Mouse (Mus musculus): ENCODE results near the gene Olfr397. TPM values are rescaled to one million over a fixed set of nuclear protein-coding genes. Genes with fewer than 3 reads are reported as not detected.

The Olfr397 gene
- not detected in 2 replicates for polyA plus RNA-seq (2012)

- H3K4me3 ChIP-seq (replicated peaks), result no peak within 1 kb of the TSS
- no peaks in the 10 kb centered on the region for H3K27me3 ChIP-seq (ENCODE audit: control insufficient read depth)
- H3K9me3 ChIP-seq (ENCODE audit: control insufficient read depth, low read length), result peaks cover 3% of the 10 kb centered on the region; the same call in 1 of the 2 replicates
- no peaks in the 10 kb centered on the region for H3K4me1 ChIP-seq (ENCODE audit: control insufficient read depth)
- TF ChIP-seq TAL1 (IDR thresholded peaks at IDR 0.05; ENCODE audit: low read length), result no peak
- TF ChIP-seq GATA1 (IDR thresholded peaks at IDR 0.05; ENCODE audit: low read length), result no peak
- no peaks in the 10 kb centered on the region for H3K36me3 ChIP-seq (ENCODE audit: control insufficient read depth)
Measured at GRCm38 (mm10) chr11:73960517-73960916, at the start of gene Olfr397. Olfr397 (plus strand) TSS chr11:73960817.

GRCm38 (mm10) chr11:73936377-73936776 lies 24.2 kb upstream of the Olfr397 start, which contains the start of gene Olfr23:
Olfr23 (plus strand) TSS chr11:73936677.
- no peak within 1 kb of the TSS for H3K4me3 ChIP-seq (replicated peaks)
- no peak for TF ChIP-seq TAL1 (IDR thresholded peaks at IDR 0.05; ENCODE audit: low read length)
- H3K4me1 ChIP-seq (ENCODE audit: control insufficient read depth), result no peaks in the 10 kb centered on the region
- no peaks in the 10 kb centered on the region for H3K27me3 ChIP-seq (ENCODE audit: control insufficient read depth)
- H3K36me3 ChIP-seq (ENCODE audit: control insufficient read depth), result no peaks in the 10 kb centered on the region
- H3K9me3 ChIP-seq (ENCODE audit: control insufficient read depth, low read length), result no peaks in the 10 kb centered on the region

- TF ChIP-seq TAL1 (IDR thresholded peaks at IDR 0.05; ENCODE audit: low read length) (no peak), GATA1 (IDR thresholded peaks at IDR 0.05; ENCODE audit: low read length) (no peak)
- H3K9me3 ChIP-seq (ENCODE audit: control insufficient read depth, low read length), result peaks cover 19% of the 10 kb centered on the region
- no peaks in the 10 kb centered on the region for H3K4me1 ChIP-seq (ENCODE audit: control insufficient read depth)
- H3K4me3 ChIP-seq (replicated peaks), result no peak within 1 kb of the TSS
- no peaks in the 10 kb centered on the region for H3K36me3 ChIP-seq (ENCODE audit: control insufficient read depth)
- H3K27me3 ChIP-seq (ENCODE audit: control insufficient read depth), result no peaks in the 10 kb centered on the region
Measured at GRCm38 (mm10) chr11:73990307-73990706, 29.7 kb downstream of the Olfr397 start, which contains the start of gene Olfr398. Olfr398 (minus strand) TSS chr11:73990407.

GRCm38 (mm10) chr11:73993115-73993514 lies 32.5 kb downstream of the Olfr397 start:
- H3K9me3 ChIP-seq (ENCODE audit: control insufficient read depth, low read length), result peaks cover 10% of the 10 kb centered on the region
- H3K27me3 ChIP-seq (ENCODE audit: control insufficient read depth), result no peaks in the 10 kb centered on the region
- no peak overlapping the region for H3K4me3 ChIP-seq (replicated peaks)
- no peaks in the 10 kb centered on the region for H3K36me3 ChIP-seq (ENCODE audit: control insufficient read depth)
- H3K4me1 ChIP-seq (ENCODE audit: control insufficient read depth), result no peaks in the 10 kb centered on the region
- TF ChIP-seq GATA1 (IDR thresholded peaks at IDR 0.05; ENCODE audit: low read length), result no peak

Other genes starting within 250 kb of the Olfr397 start
- not detected in 2 replicates for gene Olfr389, start 180.1 kb upstream of the Olfr397 start, polyA plus RNA-seq (2012)
- gene Olfr390, start 177.9 kb upstream of the Olfr397 start, polyA plus RNA-seq (2012), result not detected in 2 replicates
- not detected in 2 replicates for gene Olfr391-ps, start 157.8 kb upstream of the Olfr397 start, polyA plus RNA-seq (2012)
- not detected in 2 replicates for gene Olfr392, start 143.8 kb upstream of the Olfr397 start, polyA plus RNA-seq (2012)
- gene Olfr393, start 109.4 kb upstream of the Olfr397 start, polyA plus RNA-seq (2012), result not detected in 2 replicates
- gene Olfr394, start 70.0 kb upstream of the Olfr397 start, polyA plus RNA-seq (2012), result not detected in 2 replicates
- gene Olfr395, start 51.5 kb upstream of the Olfr397 start, polyA plus RNA-seq (2012), result not detected in 2 replicates
- gene Olfr23, start 24.1 kb upstream of the Olfr397 start, polyA plus RNA-seq (2012), result not detected in 2 replicates
- not detected in 2 replicates for gene Olfr398, start 29.6 kb downstream of the Olfr397 start, polyA plus RNA-seq (2012)
- gene Olfr139, start 95.7 kb downstream of the Olfr397 start, polyA plus RNA-seq (2012), result not detected in 2 replicates
- gene Olfr399, start 95.8 kb downstream of the Olfr397 start, polyA plus RNA-seq (2012), result not detected in 2 replicates
- not detected in 2 replicates for gene Zfp616, start 109.1 kb downstream of the Olfr397 start, polyA plus RNA-seq (2012)
- not detected in 2 replicates for gene Olfr401, start 152.9 kb downstream of the Olfr397 start, polyA plus RNA-seq (2012)
- gene Olfr402, start 192.7 kb downstream of the Olfr397 start, polyA plus RNA-seq (2012), result not detected in 2 replicates
- 0.16 TPM in 1 of 2 replicates, not detected in the other for gene Olfr403, start 225.4 kb downstream of the Olfr397 start, polyA plus RNA-seq (2012)